Mouse (Mus musculus) midbrain, embryonic 11.5 days (tissue): ENCODE results near the gene Pik3r3. TPM values are rescaled to one million over a fixed set of nuclear protein-coding genes. Genes with fewer than 3 reads are reported as not detected.
"Not testable (repeated sequence)": the region's sequence is repeated elsewhere in the genome, so short reads cannot be mapped to it uniquely, and the experiment has no call there.

Experiments
- ATAC-seq: fragments of 200-750 bp; cut with Nextera tagmentation; 2 replicates; pipeline ENCODE4 v1.8.0; 2017; ENCODE audit warnings: moderate TSS enrichment, moderate library complexity; ENCODE audit not compliant: low FRiP score
- DNase-seq: peaks from one replicate; pipeline ENCODE4 v3.0.0; 2015; ENCODE audit warnings: low spot score; ENCODE audit errors: missing footprints
- H3K27ac ChIP-seq: fragments of 300-500 bp; sonication (generic); 2 replicates; pipeline ENCODE4 v1.5.1; 2014; ENCODE audit warnings: low read depth, low read length
- H3K27me3 ChIP-seq: fragments of 300-500 bp; sonication (generic); 2 replicates; pipeline ENCODE4 v1.6.1; 2014; ENCODE audit warnings: mild to moderate bottlenecking, low read length, moderate library complexity, mixed read lengths; ENCODE audit not compliant: control insufficient read depth, insufficient read depth
- H3K36me3 ChIP-seq: fragments of 300-500 bp; sonication (generic); 2 replicates; pipeline ENCODE4 v1.6.1; 2014; ENCODE audit warnings: mild to moderate bottlenecking, low read length, moderate library complexity, mixed read lengths; ENCODE audit not compliant: control insufficient read depth, insufficient read depth
- H3K4me1 ChIP-seq: fragments of 300-500 bp; sonication (generic); 2 replicates; pipeline ENCODE4 v1.6.1; 2014; ENCODE audit warnings: low read length; ENCODE audit not compliant: control insufficient read depth, insufficient read depth
- H3K4me2 ChIP-seq: fragments of 300-500 bp; sonication (generic); 2 replicates; pipeline ENCODE4 v1.6.1; 2014; ENCODE audit warnings: mild to moderate bottlenecking, moderate library complexity
- H3K4me3 ChIP-seq: fragments of 300-500 bp; sonication (generic); 2 replicates; pipeline ENCODE4 v1.5.1; 2014; ENCODE audit warnings: low read depth, low read length
- H3K9ac ChIP-seq: fragments of 300-500 bp; sonication (generic); 2 replicates; pipeline ENCODE4 v1.6.1; 2014; ENCODE audit warnings: low read length
- H3K9me3 ChIP-seq: fragments of 300-500 bp; sonication (generic); 2 replicates; pipeline ENCODE4 v1.6.1; 2016; ENCODE audit warnings: low read length; ENCODE audit not compliant: control insufficient read depth
- WGBS: fragments of 180-500 bp; shearing (Covaris S2); extraction: QIAGEN DNeasy Blood & Tissue Kit; methylation state at CpG from one replicate; pipeline ENCODE4 v1.1.7; 2014; 5-methylcytosine and 5-hydroxymethylcytosine counted together
- polyA plus RNA-seq: library from polyadenylated mRNA; unstranded; fragments of >200 nt; fragmentation: Nextera tagmentation; extraction: Ambion mirVana; gene quantifications from 2 replicates; pipeline ENCODE4 v1.2.1, GENCODE M21; 2014

Gene Pik3r3
- polyA plus RNA-seq, 1 experiment from 2014 or later, result 70.6 TPM

GRCm38 (mm10) chr4:116244240-116244639 lies 22.8 kb downstream of the Pik3r3 start:
- 86% methylated on average over 2 of the region's 2 CpGs for WGBS
- no peak overlapping the region for H3K9ac ChIP-seq

GRCm38 (mm10) chr4:116245926-116246325 lies 24.5 kb downstream of the Pik3r3 start:
- DNase-seq, ATAC-seq, H3K27ac ChIP-seq, H3K27me3 ChIP-seq, H3K9ac ChIP-seq, H3K36me3 ChIP-seq, H3K9me3 ChIP-seq, H3K4me3 ChIP-seq, H3K4me1 ChIP-seq, H3K4me2 ChIP-seq: not testable (repeated sequence)
- WGBS, result 34% methylated on average over 3 of the region's 3 CpGs

More at GRCm38 (mm10) chr4:116244240-116244639, 22.8 kb downstream of the Pik3r3 start:
- Histone ChIP-seq H3K27ac (no peak overlapping the region), H3K4me3 (no peak overlapping the region), H3K4me2 (no peak overlapping the region), H3K36me3 (no peaks in the 10 kb centered on the region; the same call in 1 of the 2 replicates), H3K27me3 (no peaks in the 10 kb centered on the region), H3K4me1 (no peaks in the 10 kb centered on the region), H3K9me3 (no peaks in the 10 kb centered on the region)
- no peak for DNase-seq
- no peak for ATAC-seq

GRCm38 (mm10) chr4:116249986-116250385 lies 28.6 kb downstream of the Pik3r3 start:
- H3K9me3 ChIP-seq, result no peaks in the 10 kb centered on the region
- DNase-seq, result no peak
- no peaks in the 10 kb centered on the region; the same call in 1 of the 2 replicates for H3K36me3 ChIP-seq
- H3K27me3 ChIP-seq, result no peaks in the 10 kb centered on the region
- no peak overlapping the region for H3K27ac ChIP-seq
- WGBS, result 93% methylated on average over 3 of the region's 3 CpGs
- no peak overlapping the region for H3K4me3 ChIP-seq
- no peaks in the 10 kb centered on the region for H3K4me1 ChIP-seq
- no peak overlapping the region for H3K4me2 ChIP-seq
- no peak overlapping the region for H3K9ac ChIP-seq
- no peak for ATAC-seq

- ATAC-seq (no peak), DNase-seq (no peak)
- H3K4me1 ChIP-seq, result no peaks in the 10 kb centered on the region
- H3K9me3 ChIP-seq, result no peaks in the 10 kb centered on the region
- no peak overlapping the region for H3K4me3 ChIP-seq
- 96% methylated on average over 6 of the region's 6 CpGs for WGBS
- H3K36me3 ChIP-seq, result peaks cover 17% of the 10 kb centered on the region; the same call in 1 of the 2 replicates
- H3K4me2 ChIP-seq, result no peak overlapping the region
- no peak overlapping the region for H3K27ac ChIP-seq
- no peak overlapping the region for H3K9ac ChIP-seq
- H3K27me3 ChIP-seq, result no peaks in the 10 kb centered on the region
Observed at GRCm38 (mm10) chr4:116268220-116268619, 46.8 kb downstream of the Pik3r3 start.

- Histone ChIP-seq H3K27ac (no peak overlapping the region), H3K9ac (no peak overlapping the region), H3K36me3 (peaks cover 13% of the 10 kb centered on the region), H3K9me3 (no peaks in the 10 kb centered on the region), H3K27me3 (no peaks in the 10 kb centered on the region), H3K4me2 (no peak overlapping the region), H3K4me1 (no peaks in the 10 kb centered on the region), H3K4me3 (no peak overlapping the region)
- WGBS, result 84% methylated on average over 2 of the region's 2 CpGs
- no peak for DNase-seq
- ATAC-seq, result no peak
Observed at GRCm38 (mm10) chr4:116282211-116282610, 60.8 kb downstream of the Pik3r3 start.

- no peaks in the 10 kb centered on the region for H3K27me3 ChIP-seq
- H3K4me2 ChIP-seq, result no peak overlapping the region
- H3K9ac ChIP-seq, result no peak overlapping the region
- H3K4me1 ChIP-seq, result no peaks in the 10 kb centered on the region
- ATAC-seq (no peak), DNase-seq (no peak)
- H3K4me3 ChIP-seq, result no peak overlapping the region
- H3K36me3 ChIP-seq, result peaks cover 26% of the 10 kb centered on the region
- WGBS, result 93% methylated on average over 6 of the region's 6 CpGs
- H3K27ac ChIP-seq, result no peak overlapping the region
- no peaks in the 10 kb centered on the region for H3K9me3 ChIP-seq
Observed at GRCm38 (mm10) chr4:116291561-116291960, 70.1 kb downstream of the Pik3r3 start.

GRCm38 (mm10) chr4:116293296-116293695 lies 71.9 kb downstream of the Pik3r3 start:
- Histone ChIP-seq H3K9ac (no peak overlapping the region), H3K4me1 (no peaks in the 10 kb centered on the region), H3K9me3 (no peaks in the 10 kb centered on the region), H3K27me3 (no peaks in the 10 kb centered on the region), H3K4me3 (no peak overlapping the region), H3K27ac (no peak overlapping the region), H3K36me3 (peaks cover 24% of the 10 kb centered on the region), H3K4me2 (no peak overlapping the region)
- ATAC-seq, result no peak
- WGBS, result 88% methylated on average over 12 of the region's 12 CpGs
- DNase-seq, result no peak

GRCm38 (mm10) chr4:116300878-116301355 lies 79.5 kb downstream of the Pik3r3 start:
- Histone ChIP-seq H3K27me3 (no peaks in the 10 kb centered on the region), H3K36me3 (peaks cover 7% of the 10 kb centered on the region), H3K27ac (no peak overlapping the region), H3K9ac (no peak overlapping the region), H3K4me1 (no peaks in the 10 kb centered on the region), H3K4me3 (no peak overlapping the region), H3K4me2 (no peak overlapping the region), H3K9me3 (no peaks in the 10 kb centered on the region)
- 81% methylated on average over 4 of the region's 4 CpGs for WGBS
- DNase-seq (no peak), ATAC-seq (no peak)

- Histone ChIP-seq H3K27me3 (no peaks in the 10 kb centered on the region), H3K4me1 (no peaks in the 10 kb centered on the region), H3K9me3 (no peaks in the 10 kb centered on the region), H3K4me3 (no peak overlapping the region), H3K4me2 (no peak overlapping the region), H3K36me3 (peaks cover 17% of the 10 kb centered on the region), H3K9ac (no peak overlapping the region), H3K27ac (no peak overlapping the region)
- 15% methylated on average over 1 of the region's 1 CpGs for WGBS
- ATAC-seq, result no peak
- DNase-seq, result no peak
Observed at GRCm38 (mm10) chr4:116304551-116304950, 83.1 kb downstream of the Pik3r3 start.
